Mouse (Mus musculus) bone marrow macrophage, adult 2 months (primary cell): ENCODE data around the gene Haao. TPM values are rescaled to one million over a fixed set of nuclear protein-coding genes. Genes with fewer than 3 reads are reported as not detected.

Source experiments
- H3K27ac ChIP-seq: 2 replicates; pipeline ENCODE4 v1.5.1; 2012; ENCODE audit warnings: low read depth, low read length; ENCODE audit not compliant: insufficient read depth
- H3K4me1 ChIP-seq: 2 replicates; pipeline ENCODE4 v1.6.1; 2012; ENCODE audit warnings: low read length; ENCODE audit not compliant: control insufficient read depth, insufficient read depth
- H3K4me3 ChIP-seq: 2 replicates; pipeline ENCODE4 v1.5.1; 2012; ENCODE audit warnings: mild to moderate bottlenecking, low read length, moderate library complexity; ENCODE audit not compliant: insufficient read depth
- CTCF ChIP-seq: IDR thresholded peaks from 2 replicates; pipeline ENCODE4 v1.5.1; 2012; ENCODE audit warnings: low read depth, mild to moderate bottlenecking, low read length, moderate library complexity
- POLR2A ChIP-seq: IDR thresholded peaks from 2 replicates; pipeline ENCODE4 v1.6.1; 2012; ENCODE audit warnings: mild to moderate bottlenecking, low read depth, low read length, borderline replicate concordance
- polyA plus RNA-seq: library from polyadenylated mRNA; stranded (reverse); fragments of >200 nt; gene quantifications from 2 replicates; pipeline ENCODE4 v1.2.4, GENCODE M21; 2012; ENCODE audit not compliant: missing spikeins, insufficient read depth, insufficient read length

Haao gene
- polyA plus RNA-seq, 1 experiment, result 1.6 TPM

DNA sequence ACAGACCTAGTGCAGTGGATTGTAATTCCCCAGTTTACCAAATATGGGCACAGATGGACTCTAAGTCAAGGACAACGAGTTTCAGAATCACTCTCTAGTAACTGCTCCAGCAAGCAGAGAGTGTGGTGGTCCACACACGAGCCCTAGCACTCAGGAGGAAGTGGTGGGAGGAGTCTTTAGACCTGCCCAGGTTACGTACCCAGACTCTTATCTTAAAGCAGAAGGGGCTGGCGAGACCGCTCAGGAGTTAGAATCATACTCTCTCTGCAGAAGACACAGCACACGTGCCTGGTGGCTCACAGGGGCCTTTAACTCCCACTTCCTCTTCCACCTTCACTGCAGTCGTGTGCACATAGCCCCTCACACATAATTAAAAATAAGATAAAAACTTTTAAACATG lies 40.4 kb downstream of the Haao start:
- H3K4me3 ChIP-seq, result no peak overlapping the region
- H3K4me1 ChIP-seq, result peaks cover 3% of the 10 kb centered on the region
- no peak overlapping the region for H3K27ac ChIP-seq
- TF ChIP-seq POLR2A (no peak), CTCF (no peak)

DNA sequence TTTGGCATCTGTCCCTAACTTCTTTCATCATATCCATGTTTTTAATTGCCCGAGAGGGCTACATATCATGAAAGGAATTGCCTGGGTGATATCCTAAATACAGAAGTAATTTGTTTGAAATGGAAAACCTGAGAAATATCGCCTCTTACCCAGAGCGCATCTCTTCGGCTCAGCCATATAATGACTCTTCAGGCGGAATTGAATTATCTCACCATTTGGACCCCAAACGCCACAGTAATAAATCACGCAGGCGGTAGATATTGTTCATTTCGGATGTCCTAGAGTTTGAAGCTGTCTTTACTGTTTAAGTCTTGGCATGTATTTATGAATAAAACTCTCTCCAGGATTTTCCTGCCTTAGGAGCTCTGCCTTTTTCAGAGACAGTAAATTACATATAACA lies 42.7 kb downstream of the Haao start:
- no peaks in the 10 kb centered on the region for H3K4me1 ChIP-seq
- no peak overlapping the region for H3K27ac ChIP-seq
- no peak for TF ChIP-seq CTCF
- no peak for TF ChIP-seq POLR2A
- H3K4me3 ChIP-seq, result no peak overlapping the region

DNA sequence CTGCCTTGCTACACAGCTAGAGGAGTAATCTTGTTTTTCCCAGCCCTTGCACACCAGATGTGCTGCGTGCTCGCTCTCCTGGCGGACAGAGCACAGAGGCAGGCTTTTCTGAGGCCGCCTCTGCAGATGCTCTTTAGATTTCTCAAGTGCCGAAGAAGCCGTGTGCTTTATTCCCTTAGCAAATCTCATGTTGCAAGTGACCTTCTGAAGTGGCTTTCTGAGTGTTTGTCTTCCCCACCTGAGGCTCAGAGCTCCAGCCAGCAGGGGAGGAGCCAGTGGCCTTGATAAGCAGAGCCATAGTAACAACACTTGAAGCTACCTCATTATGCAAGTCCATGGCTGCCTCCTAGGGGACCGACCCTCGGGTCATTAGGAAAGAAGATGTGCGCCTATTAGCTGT lies 43.8 kb downstream of the Haao start:
- H3K4me3 ChIP-seq, result no peak overlapping the region
- TF ChIP-seq POLR2A, result no peak
- no peak for TF ChIP-seq CTCF
- no peak overlapping the region for H3K27ac ChIP-seq
- no peaks in the 10 kb centered on the region for H3K4me1 ChIP-seq

DNA sequence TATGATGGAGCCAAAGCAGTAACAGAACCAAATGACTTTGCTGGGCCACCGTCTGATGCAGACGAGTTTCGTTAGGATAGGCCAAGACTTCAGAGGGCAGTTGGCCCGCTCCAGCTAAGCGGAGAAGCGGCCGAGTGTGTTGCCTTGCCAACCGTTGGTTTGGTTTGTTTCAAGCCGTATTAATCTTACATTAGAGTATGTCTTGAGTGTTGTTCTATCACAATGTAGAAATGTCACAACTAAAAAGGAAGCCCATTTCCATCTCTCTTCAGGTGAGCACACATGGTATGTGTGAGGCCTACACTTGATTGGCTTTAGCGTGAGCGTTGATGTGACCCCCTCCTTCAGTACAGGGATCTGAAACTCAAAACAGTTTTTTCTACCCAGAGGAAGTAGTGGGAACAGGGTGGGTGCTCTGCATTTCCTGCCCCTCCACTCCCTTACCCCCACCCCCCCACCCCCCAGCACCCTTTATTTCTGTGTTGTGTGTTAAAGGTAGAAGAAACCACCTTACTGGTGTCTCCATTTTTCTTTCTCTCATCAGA lies 48.2 kb downstream of the Haao start:
- no peak overlapping the region for H3K27ac ChIP-seq
- TF ChIP-seq POLR2A (no peak), CTCF (no peak)
- H3K4me1 ChIP-seq, result peaks cover 7% of the 10 kb centered on the region
- no peak overlapping the region for H3K4me3 ChIP-seq

DNA sequence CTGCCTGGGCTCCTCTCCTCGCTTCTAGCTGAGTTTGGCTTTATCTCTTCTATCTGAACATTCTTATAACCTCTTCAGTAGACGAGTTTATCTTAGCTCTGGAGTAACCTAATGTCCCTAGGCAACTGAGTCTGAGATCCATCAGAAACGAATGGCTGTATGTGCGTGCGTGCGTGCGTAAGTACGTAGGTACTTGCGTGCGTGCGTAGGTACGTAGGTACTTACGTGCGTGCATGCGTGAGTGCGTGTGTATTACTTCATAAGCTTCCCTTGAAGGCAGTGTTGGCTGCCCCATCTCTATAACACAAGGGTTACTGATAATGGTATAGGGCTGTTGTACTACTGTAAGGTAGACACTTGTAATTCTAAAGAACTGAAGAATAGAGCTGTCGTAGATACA lies 52.6 kb downstream of the Haao start:
- TF ChIP-seq CTCF (no peak), POLR2A (no peak)
- Histone ChIP-seq H3K4me1 (peaks cover 15% of the 10 kb centered on the region), H3K4me3 (no peak overlapping the region), H3K27ac (no peak overlapping the region)

DNA sequence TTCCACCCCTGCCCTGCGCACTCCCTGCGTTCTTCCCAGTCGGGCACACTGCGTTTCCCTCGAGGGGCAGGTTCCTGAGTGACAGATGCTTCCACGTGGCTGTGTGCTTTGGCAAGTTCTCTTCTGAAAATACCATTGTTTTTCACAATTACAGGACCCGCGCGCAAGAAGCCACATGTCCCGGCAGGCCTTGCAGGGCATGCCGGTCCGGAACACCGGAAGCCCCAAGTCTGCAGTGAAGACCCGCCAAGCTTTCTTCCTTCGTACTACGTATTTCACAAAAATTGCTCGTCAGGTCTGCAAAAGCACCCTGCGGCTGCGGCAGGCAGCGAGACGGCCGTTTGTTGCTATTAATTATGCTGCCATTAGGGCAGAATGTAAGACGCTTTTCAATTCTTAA lies 55.4 kb downstream of the Haao start:
- Histone ChIP-seq H3K4me3 (no peak overlapping the region), H3K4me1 (peaks cover 21% of the 10 kb centered on the region), H3K27ac (no peak overlapping the region)
- no peak for TF ChIP-seq POLR2A
- TF ChIP-seq CTCF, result no peak

DNA sequence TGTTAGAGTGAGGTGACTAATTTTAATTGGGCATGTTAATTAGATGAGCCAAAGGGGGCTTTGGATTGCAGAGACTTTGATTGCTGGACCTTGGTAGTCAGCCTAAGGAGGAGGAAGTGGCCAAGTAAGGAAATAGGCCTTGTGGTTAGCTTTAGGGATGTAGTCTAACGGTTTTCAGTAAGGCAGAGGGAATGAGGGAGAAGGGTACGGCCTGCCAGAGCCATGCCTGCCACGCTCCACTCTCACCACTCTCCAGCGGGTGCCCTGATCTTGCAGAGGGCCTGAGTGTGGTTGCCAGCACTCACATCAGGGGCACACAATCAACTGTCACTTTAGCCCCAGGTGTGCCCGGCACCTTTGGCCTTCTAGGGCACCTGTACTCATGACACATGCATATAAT lies 57.6 kb downstream of the Haao start:
- Histone ChIP-seq H3K4me3 (no peak overlapping the region), H3K27ac (peak overlapping the region; percentile 19; the same call in 1 of the 2 replicates)
- TF ChIP-seq CTCF (no peak), POLR2A (no peak)

DNA sequence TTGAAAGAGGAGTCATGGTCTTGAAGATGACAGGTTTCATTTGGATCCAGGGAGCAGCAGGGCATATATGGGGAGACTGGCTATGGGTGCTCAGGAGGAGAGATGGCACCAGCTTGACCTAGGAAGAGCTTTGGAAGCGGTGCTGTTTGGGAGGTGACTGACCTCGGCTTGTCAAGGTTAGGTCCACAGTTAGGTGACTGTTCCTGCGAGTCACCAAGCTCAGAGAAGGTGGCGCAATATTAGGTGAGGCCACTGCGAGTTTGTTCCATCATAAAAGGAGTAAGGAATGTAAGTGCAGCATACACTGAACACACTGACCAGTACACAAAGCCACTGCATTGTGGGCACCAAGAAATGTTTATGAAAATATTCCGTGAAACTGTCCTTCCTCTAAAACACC lies 61.3 kb downstream of the Haao start:
- no peak for TF ChIP-seq POLR2A
- no peak for TF ChIP-seq CTCF
- no peak overlapping the region for H3K4me3 ChIP-seq
- H3K27ac ChIP-seq, result no peak overlapping the region
- peaks cover 17% of the 10 kb centered on the region for H3K4me1 ChIP-seq

More for the DNA sequence above, 57.6 kb downstream of the Haao start:
- H3K4me1 ChIP-seq, result peaks cover 17% of the 10 kb centered on the region

DNA sequence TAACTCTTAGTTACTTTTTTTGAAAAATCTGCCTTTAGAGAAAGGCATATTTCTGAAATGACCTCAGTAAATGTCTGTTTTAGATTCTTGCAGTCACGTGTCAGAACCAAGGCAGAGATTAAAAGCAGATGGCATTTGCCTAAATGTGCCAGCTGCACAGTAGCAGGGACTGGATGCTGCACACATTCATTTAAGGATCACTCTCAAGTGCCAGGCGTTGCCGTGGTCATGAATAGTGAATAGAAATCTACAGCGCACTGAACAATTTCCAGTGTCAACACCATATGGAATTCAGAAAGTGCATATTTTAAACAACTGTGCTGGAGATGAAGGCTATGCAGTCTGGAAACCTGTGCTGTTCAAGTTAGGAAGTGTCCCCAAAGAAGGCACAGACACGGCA lies 65.0 kb downstream of the Haao start:
- peaks cover 3% of the 10 kb centered on the region for H3K4me1 ChIP-seq
- H3K4me3 ChIP-seq, result no peak overlapping the region
- H3K27ac ChIP-seq, result no peak overlapping the region
- TF ChIP-seq POLR2A (no peak), CTCF (no peak)

Other genes starting within 250 kb of the Haao start
- not detected in 2 replicates for gene Kcng3, start 216.1 kb downstream of the Haao start, polyA plus RNA-seq
- 50.8 and 57.5 TPM in 2 replicates for gene Mta3, start 141.8 kb downstream of the Haao start, polyA plus RNA-seq